Mouse (Mus musculus) v-Abl transformed pro-B cells (cell line): ENCODE results near the gene Tchh.

Source experiments
- in situ Hi-C, 2 experiments: fragments of 400-800 bp; cut with MboI; formaldehyde crosslinking; loops; one replicate each; pipeline ENCODE4 v1.15.1; 2025; ENCODE audit not compliant: unreplicated experiment in 2 of 2

The Tchh gene

DNA sequence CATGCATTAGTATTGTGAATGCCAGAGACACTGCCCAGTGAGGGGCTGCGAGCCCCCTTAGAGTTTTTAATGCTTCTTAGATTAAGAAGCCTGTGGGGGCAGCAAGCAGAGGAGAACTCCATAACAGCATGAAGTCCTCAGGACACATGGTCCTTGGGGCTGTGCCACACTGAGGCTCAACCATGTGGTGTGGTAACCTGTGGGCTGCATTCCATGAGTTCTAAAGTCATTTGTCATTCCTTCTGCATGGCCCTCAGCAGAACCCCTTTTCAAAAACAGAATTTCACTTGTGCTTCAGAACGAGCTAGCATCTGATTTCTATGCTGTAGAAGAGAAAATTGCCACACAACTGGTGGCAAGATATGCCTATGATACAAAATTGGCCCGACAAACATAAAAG is 50.0 kb downstream of the Tchh start:
- in situ Hi-C loops: loop anchor here in 1 of 2 experiments (5.0 to 25.0 kb wide), 3 partner anchors 380 to 1340 kb away; no protein-coding TSS in a partner anchor

DNA sequence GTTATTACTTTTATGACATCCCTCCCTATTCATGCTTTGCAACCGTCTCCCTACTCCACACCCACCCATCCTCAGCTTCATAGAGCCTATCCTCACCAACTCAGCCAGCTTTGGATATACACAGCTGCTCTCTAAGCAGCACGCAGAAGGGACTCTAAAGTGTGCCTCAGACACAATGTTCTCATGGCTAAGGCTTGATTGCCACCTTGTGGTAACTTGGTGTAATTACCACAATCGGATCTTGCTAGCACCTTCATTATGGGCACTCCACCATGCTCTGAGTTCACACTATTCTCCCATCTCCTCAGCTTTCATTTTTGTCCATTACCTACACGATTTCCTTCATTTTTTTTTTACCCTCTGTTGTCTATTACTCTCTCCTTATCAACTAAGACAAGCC is 51.9 kb downstream of the Tchh start:
- in situ Hi-C loops: loop anchor here in 1 of 2 experiments (5.0 to 25.0 kb wide), 3 partner anchors 382 to 1342 kb away; no protein-coding TSS in a partner anchor

DNA sequence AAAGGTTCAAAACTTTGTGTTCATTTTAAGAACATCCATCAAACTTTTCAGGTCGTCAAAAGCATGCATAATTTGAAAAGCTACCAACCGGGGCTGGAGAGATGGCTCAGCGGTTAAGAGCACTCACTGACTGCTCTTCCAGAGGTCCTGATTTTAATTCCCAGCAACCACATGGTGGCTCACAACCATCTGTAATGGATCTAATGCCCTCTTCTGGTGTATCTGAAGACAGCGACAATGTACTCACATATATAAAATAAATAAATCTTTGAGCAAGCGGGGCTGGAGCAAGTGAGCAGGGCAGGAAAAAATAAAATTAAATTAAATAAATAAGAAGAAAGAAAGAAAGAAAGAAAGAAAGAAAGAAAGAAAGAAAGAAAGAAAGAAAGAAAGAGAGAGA is 52.6 kb downstream of the Tchh start:
- in situ Hi-C loops: loop anchor here (5.0 to 25.0 kb wide), 3 partner anchors 382 to 1342 kb away; no protein-coding TSS in a partner anchor

DNA sequence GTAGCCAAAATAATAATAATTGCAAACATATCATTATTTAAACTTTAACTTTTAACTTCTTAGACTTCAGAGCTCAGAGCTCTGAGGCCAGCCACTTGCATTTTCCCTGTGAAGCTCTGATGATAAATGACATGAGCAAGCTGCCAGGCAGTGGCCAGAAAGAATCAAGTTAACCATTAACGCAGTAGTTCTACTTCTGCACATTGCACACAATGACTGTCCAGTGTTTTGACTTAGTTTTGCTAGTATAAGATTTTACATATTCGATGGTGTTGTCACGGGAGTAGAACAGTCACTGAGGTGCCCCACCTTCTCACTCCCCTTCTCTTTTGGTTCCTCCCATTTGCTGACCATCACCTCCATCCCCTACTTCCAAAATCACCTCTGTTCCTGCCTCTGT is 55.0 kb downstream of the Tchh start:
- in situ Hi-C loops: loop anchor here (5.0 to 25.0 kb wide), 3 partner anchors 385 to 1345 kb away; no protein-coding TSS in a partner anchor
